Mouse (Mus musculus) lung, embryonic 15.5 days (tissue): ENCODE data around the gene Nifk. TPM values are rescaled to one million over a fixed set of nuclear protein-coding genes. Genes with fewer than 3 reads are reported as not detected.

Experiments
- ATAC-seq: fragments of 200-750 bp; cut with Nextera tagmentation; 2 replicates; pipeline ENCODE4 v1.8.0; 2017; ENCODE audit warnings: moderate number of reproducible peaks, borderline replicate concordance; ENCODE audit not compliant: low FRiP score, low TSS enrichment; ENCODE audit errors: extremely low read depth
- H3K27ac ChIP-seq: fragments of 300-500 bp; sonication (generic); 2 replicates; pipeline ENCODE4 v1.5.1; 2015; ENCODE audit warnings: moderate library complexity, mild to moderate bottlenecking, inconsistent platforms
- H3K27me3 ChIP-seq: fragments of 300-500 bp; sonication (generic); 2 replicates; pipeline ENCODE4 v1.6.1; 2015; ENCODE audit warnings: inconsistent platforms
- H3K36me3 ChIP-seq: fragments of 300-500 bp; sonication (generic); 2 replicates; pipeline ENCODE4 v1.6.1; 2015; ENCODE audit warnings: inconsistent platforms
- H3K4me1 ChIP-seq: fragments of 300-500 bp; sonication (generic); 2 replicates; pipeline ENCODE4 v1.6.1; 2015; ENCODE audit warnings: inconsistent platforms
- H3K4me2 ChIP-seq: fragments of 300-500 bp; sonication (generic); 2 replicates; pipeline ENCODE4 v1.6.1; 2015; ENCODE audit warnings: inconsistent platforms, mild to moderate bottlenecking, moderate library complexity
- H3K4me3 ChIP-seq: fragments of 300-500 bp; sonication (generic); 2 replicates; pipeline ENCODE4 v1.5.1; 2015; ENCODE audit warnings: mild to moderate bottlenecking, inconsistent platforms
- H3K9ac ChIP-seq: fragments of 300-500 bp; sonication (generic); 2 replicates; pipeline ENCODE4 v1.6.1; 2015; ENCODE audit warnings: inconsistent platforms
- H3K9me3 ChIP-seq: fragments of 300-500 bp; sonication (generic); 2 replicates; pipeline ENCODE4 v1.6.1; 2016; ENCODE audit warnings: inconsistent platforms
- WGBS: fragments of 180-500 bp; shearing (Covaris S2); methylation state at CpG from one replicate; pipeline ENCODE4 v1.1.7; 2015; 5-methylcytosine and 5-hydroxymethylcytosine counted together
- polyA plus RNA-seq: library from polyadenylated mRNA; unstranded; fragments of >200 nt; fragmentation: Nextera tagmentation; extraction: Ambion mirVana; gene quantifications from 2 replicates; pipeline ENCODE4 v1.2.1, GENCODE M21; 2015

The Nifk gene
- polyA plus RNA-seq, 1 experiment from 2014 or later: 71.9 TPM

DNA sequence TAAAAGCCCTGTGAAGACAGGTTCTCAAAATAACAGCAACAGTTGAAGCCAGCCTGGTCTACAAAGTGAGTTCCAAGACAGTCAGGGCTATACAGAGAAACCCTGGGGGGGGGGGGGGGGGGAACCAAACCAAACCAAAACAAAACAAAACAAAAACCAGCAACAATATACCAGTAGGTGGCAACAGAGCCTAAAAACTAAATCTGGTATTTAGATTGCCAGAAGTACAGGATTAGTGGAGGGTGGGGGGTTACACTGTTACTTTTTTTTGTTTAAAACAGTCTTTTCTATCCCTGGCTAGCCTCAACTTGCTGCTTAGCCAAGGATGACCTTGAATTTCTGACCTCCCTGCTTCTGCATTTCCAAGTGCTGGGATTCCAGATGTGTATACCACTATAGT lies 14.2 kb downstream of the Nifk start:
- Histone ChIP-seq H3K9me3 (no peaks in the 10 kb centered on the region), H3K27me3 (no peaks in the 10 kb centered on the region), H3K36me3 (peaks cover 40% of the 10 kb centered on the region), H3K27ac (no peak overlapping the region), H3K4me2 (no peak overlapping the region), H3K9ac (no peak overlapping the region), H3K4me3 (no peak overlapping the region), H3K4me1 (no peaks in the 10 kb centered on the region)
- ATAC-seq: no peak

- H3K27me3 ChIP-seq: no peaks in the 10 kb centered on the region
- 66% methylated on average over 5 of the region's 5 CpGs for WGBS
- ATAC-seq: no peak
These were observed 16.3 kb downstream of the Nifk start for GRCm38 (mm10) chr1:118337921-118338320.

GRCm38 (mm10) chr1:118343649-118344435 lies 22.2 kb downstream of the Nifk start:
- Histone ChIP-seq H3K27ac (no peak overlapping the region), H3K4me2 (no peak overlapping the region), H3K9me3 (no peaks in the 10 kb centered on the region), H3K4me3 (no peak overlapping the region), H3K4me1 (no peaks in the 10 kb centered on the region), H3K9ac (no peak overlapping the region), H3K27me3 (no peaks in the 10 kb centered on the region), H3K36me3 (no peaks in the 10 kb centered on the region)
- WGBS: 26% methylated on average over 6 of the region's 6 CpGs
- no peak for ATAC-seq

More at GRCm38 (mm10) chr1:118337921-118338320, 16.3 kb downstream of the Nifk start:
- Histone ChIP-seq H3K9ac (no peak overlapping the region), H3K36me3 (peaks cover 19% of the 10 kb centered on the region), H3K9me3 (no peaks in the 10 kb centered on the region), H3K4me2 (no peak overlapping the region), H3K27ac (no peak overlapping the region), H3K4me3 (no peak overlapping the region), H3K4me1 (no peaks in the 10 kb centered on the region)

GRCm38 (mm10) chr1:118349922-118350321 lies 28.3 kb downstream of the Nifk start:
- 76% methylated on average over 3 of the region's 3 CpGs for WGBS
- ATAC-seq: no peak
- H3K27me3 ChIP-seq: no peaks in the 10 kb centered on the region

DNA sequence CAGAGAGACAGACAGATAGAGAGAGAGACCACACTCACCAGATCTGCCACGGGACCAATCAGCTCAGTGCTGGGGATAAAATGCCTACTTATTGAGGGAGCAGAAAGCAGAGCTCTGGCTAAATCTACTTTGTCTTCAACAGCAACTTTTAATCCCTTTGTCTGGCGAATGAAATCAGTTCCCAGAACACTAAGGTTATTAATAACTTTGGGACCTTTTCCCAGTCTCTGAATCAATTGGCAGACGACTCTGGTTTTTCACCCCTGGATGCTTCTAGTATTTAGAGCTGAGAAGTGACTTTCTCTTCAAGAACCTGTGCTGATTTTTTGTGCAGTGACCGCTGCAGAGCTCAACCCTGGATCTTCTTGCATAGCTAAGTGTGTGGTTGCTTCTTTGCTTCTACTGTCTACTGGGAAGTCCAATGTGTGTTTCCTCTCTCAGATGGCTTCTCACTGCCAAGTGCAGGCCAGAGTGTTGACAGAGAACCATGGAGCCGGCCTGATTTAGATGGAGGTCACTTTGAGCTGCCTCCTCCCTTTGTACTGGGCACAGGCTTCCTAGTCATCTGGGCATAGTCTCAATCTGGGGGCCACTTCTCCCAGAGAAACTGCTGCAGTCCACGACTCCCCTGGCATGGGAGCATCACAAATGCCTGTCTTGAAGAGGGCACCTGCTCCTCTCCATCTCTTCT lies 37.6 kb downstream of the Nifk start:
- H3K36me3 ChIP-seq: no peaks in the 10 kb centered on the region
- H3K4me1 ChIP-seq: no peaks in the 10 kb centered on the region
- no peaks in the 10 kb centered on the region for H3K9me3 ChIP-seq
- no peak overlapping the region for H3K4me3 ChIP-seq
- no peak for ATAC-seq
- no peak overlapping the region for H3K9ac ChIP-seq
- no peaks in the 10 kb centered on the region for H3K27me3 ChIP-seq
- no peak overlapping the region for H3K27ac ChIP-seq
- no peak overlapping the region for H3K4me2 ChIP-seq
- 59% methylated on average over 6 of the region's 6 CpGs for WGBS

More at GRCm38 (mm10) chr1:118349922-118350321, 28.3 kb downstream of the Nifk start:
- no peak overlapping the region for H3K27ac ChIP-seq
- no peak overlapping the region for H3K9ac ChIP-seq
- no peak overlapping the region for H3K4me2 ChIP-seq
- H3K4me1 ChIP-seq: no peaks in the 10 kb centered on the region
- no peaks in the 10 kb centered on the region for H3K9me3 ChIP-seq
- no peak overlapping the region for H3K4me3 ChIP-seq
- H3K36me3 ChIP-seq: no peaks in the 10 kb centered on the region

DNA sequence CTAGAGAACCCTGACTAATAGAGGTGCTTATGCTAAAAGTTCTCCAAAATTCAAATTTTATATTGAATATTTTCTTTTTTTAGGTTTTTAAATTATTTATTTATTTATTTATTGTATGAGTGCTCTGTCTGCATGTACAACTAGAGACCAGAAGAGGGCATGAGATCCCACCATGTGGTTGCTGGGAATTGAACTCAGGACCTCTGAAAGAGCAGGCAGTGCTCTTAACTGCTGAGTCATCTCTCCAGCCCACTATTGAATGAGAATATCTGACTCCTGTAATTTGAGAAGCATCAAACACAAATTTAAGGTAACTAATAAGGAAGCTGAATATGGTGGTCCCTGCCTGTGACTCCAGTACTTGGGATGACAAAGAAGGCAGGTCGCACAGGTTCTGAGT lies 46.3 kb downstream of the Nifk start:
- Histone ChIP-seq H3K4me1 (no peaks in the 10 kb centered on the region), H3K27me3 (no peaks in the 10 kb centered on the region), H3K4me3 (no peak overlapping the region), H3K9me3 (no peaks in the 10 kb centered on the region), H3K27ac (no peak overlapping the region), H3K4me2 (no peak overlapping the region), H3K9ac (no peak overlapping the region), H3K36me3 (no peaks in the 10 kb centered on the region)
- ATAC-seq: no peak
- 85% methylated on average over 1 of the region's 1 CpGs for WGBS

DNA sequence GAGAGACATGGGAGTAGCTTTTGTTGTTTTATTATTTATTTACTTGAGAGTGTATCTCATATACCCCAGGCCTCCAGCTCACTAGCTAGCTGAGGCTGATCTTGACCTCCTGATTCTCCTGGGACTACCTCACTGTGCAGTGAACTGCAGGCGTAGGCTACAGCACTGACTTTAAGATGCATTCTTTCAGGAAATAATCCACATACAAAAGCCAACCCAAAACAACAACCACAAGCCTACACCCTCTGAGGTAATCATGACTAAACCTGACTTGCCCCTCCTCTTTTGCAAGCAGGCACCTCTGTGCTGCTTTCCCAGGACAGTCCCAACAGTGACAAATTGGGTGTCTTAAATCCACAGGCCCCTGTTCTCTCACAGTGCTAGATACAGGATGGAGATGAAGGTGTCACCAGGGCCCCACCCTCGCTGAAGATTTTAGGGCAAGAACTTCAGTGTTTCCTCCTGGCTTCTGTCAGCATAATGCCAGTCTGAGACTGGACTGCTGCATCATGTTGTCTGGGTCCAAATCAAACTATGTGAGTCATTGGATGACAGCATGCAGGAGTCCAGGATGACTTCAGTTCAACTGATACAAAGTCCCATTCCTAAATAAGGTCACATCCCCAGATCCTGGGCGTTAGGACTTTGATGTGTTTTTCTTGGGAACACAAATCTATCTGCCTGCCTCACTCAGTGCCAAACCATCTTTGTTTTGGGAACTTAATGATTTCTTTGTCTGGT lies 47.3 kb downstream of the Nifk start:
- WGBS: 52% methylated on average over 3 of the region's 3 CpGs
- no peak for ATAC-seq
- Histone ChIP-seq H3K9ac (no peak overlapping the region), H3K27ac (no peak overlapping the region), H3K4me2 (no peak overlapping the region), H3K36me3 (no peaks in the 10 kb centered on the region), H3K27me3 (no peaks in the 10 kb centered on the region), H3K9me3 (no peaks in the 10 kb centered on the region), H3K4me3 (no peak overlapping the region), H3K4me1 (no peaks in the 10 kb centered on the region)

- Histone ChIP-seq H3K27me3 (no peaks in the 10 kb centered on the region), H3K9me3 (no peaks in the 10 kb centered on the region), H3K36me3 (no peaks in the 10 kb centered on the region), H3K9ac (no peak overlapping the region), H3K27ac (no peak overlapping the region), H3K4me2 (no peak overlapping the region), H3K4me1 (no peaks in the 10 kb centered on the region), H3K4me3 (no peak overlapping the region)
- ATAC-seq: no peak
- WGBS: 73% methylated on average over 5 of the region's 5 CpGs
These were observed 56.1 kb downstream of the Nifk start for GRCm38 (mm10) chr1:118377784-118378183.

DNA sequence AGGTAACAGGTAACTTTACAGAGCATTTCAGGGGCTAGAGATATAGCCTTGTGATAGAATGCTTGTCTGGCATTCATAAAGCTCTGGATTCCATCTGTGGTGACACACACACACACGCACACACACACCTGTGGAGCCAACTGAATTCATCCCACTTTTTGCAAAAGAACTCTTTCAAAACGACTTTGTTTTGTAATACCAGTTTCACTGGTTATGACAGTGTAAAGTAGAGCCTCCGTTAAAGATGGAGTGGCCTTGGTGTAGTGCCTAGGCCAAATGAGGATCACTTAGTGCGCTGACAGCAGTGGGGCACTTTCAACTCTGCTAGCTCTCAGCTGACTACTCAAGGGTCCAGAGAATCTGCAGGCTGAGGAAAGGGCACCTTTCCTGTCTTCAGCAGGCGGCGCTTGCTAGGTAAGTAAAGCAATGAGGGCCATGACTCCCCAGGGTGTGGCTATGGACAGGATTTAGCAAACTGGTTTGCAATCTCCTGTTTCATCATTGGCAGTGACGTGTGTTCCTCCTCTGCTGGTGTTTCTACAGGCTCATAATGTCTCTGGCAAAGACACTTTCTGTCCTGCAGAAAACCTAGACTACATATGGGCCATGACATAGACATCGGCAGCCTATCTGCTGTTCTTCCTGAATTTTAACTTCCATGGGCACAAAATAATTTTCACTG lies 58.6 kb downstream of the Nifk start:
- Histone ChIP-seq H3K4me3 (no peak overlapping the region), H3K9ac (no peak overlapping the region), H3K9me3 (no peaks in the 10 kb centered on the region), H3K27ac (no peak overlapping the region), H3K36me3 (no peaks in the 10 kb centered on the region), H3K4me1 (no peaks in the 10 kb centered on the region), H3K27me3 (no peaks in the 10 kb centered on the region), H3K4me2 (no peak overlapping the region)
- ATAC-seq: no peak
- 77% methylated on average over 8 of the region's 8 CpGs for WGBS
